Mouse (Mus musculus): ENCODE results near the gene Slc35f2.

Gene Slc35f2

GRCm38 (mm10) chr9:53771344-53772021 lies at the start of gene Slc35f2:
Gene Slc35f2, plus strand, starts transcription at chr9:53771538.
- DNase-seq (ENCODE audit: low spot score) = peak; percentile 18

GRCm38 (mm10) chr9:53740829-53741404 lies 30.4 kb upstream of the Slc35f2 start:
- DNase-seq (ENCODE audit: low spot score) = no peak

DNA sequence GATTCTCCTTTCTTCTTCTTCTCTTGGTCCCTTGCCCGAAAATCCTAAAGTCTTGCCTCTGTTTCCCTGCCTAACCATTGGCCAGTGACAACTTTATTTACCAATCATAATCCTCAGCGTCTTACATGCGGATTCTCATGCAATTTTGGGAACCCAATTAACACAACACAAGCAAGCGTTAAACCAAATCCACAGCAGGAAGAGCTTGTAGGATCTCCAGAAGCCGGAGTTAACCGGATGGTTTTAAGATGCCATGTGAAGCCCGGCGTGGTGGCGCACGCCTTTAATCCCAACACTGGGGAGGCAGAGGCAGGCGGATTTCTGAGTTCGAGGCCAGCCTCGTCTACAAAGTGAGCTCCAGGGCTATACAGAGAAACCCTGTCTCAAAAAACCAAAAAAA lies 20.9 kb upstream of the Slc35f2 start:
- DNase-seq (ENCODE audit: low spot score) = no peak

GRCm38 (mm10) chr9:53750899-53751298 lies 20.4 kb upstream of the Slc35f2 start:
- DNase-seq (ENCODE audit: low spot score) = no peak

DNA sequence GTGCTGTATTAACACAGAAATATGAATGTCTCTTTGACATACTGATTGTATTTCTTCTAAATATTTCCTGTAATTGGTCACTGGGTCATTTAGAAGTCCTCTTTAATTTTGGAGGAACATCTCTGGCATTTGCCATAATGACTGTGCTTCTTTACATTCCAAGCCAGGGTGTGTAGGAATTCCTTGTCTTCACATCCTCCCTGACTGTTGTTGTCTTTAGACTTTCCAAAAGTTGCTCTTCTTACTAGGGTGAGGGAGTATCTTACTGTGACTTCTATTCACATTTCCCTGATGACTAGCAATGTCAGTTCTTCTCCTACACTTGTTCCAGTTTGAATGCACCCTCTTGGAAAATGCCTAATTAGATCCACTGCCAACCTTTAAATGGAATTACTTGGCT lies 16.5 kb upstream of the Slc35f2 start:
- DNase-seq (ENCODE audit: low spot score) = no peak

DNA sequence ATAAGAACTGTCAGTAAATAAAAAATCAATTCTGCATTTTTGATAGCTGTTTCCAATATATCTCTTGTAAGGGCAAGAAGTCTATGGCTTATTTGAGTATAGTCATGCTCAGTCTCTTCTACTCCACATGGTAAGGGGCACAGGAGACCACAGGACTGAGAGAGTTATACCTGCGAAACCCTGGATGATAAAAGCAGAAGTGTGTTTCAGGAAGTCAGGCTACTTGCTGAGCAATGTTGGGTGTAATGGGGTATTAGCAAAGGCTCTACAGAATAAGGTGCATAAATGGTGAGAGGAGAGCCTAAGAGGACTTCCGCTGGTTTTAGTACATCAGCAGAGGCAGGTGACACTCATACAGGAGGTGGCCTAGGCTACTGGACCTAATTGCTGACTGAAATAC lies 13.2 kb upstream of the Slc35f2 start:
- DNase-seq (ENCODE audit: low spot score) = no peak

GRCm38 (mm10) chr9:53764697-53765096 lies 6.6 kb upstream of the Slc35f2 start:
- no peak for DNase-seq (ENCODE audit: low spot score)

DNA sequence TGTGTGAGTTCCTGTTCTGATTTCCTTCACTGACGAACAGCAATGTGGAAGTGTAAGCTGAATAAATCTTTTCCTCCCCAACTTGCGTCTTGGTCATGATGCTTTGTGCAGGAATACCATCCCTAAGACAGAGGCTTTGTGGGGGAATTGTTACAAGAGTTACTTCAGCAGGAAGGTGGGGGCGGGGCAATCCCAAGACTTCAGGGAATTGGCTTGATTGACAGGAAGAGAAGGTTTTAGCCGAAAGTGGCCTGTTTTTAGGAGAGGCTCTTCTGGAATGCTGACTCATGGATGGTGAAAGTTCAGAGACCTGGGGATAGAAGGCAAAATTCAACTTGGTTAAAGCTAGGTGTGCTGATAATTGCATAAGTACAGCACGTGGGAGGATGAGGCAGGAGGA lies 2.9 kb upstream of the Slc35f2 start:
- DNase-seq (ENCODE audit: low spot score) = no peak

DNA sequence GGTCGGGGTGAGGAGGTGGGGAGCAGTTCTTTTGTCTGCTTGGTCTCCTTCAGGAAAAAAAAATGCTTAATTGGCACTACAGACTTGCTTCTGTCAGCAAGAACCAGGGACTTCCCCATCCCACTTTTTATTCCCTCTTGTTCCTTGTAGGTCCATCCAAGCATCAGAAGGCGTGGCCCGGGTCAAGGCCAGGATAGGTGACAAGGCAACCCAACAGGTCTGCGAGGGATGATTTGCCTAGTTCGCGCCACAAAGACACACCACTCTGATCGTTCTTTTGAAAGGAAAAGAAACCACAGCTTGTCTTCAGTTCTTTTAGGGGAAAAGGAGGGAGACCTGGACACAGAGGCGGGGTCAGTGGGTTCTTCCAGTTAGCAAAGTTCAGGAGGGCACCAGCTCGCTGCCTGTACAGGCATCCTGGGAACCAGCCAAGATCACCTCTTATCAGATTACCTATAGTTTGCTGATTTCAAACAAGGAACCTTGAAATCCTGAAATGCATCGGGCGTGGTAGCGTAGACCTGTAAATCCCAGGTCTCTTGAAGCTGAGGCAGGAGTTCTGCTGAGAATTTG lies 481 bp upstream of the Slc35f2 start:
- no peak for DNase-seq (ENCODE audit: low spot score)

DNA sequence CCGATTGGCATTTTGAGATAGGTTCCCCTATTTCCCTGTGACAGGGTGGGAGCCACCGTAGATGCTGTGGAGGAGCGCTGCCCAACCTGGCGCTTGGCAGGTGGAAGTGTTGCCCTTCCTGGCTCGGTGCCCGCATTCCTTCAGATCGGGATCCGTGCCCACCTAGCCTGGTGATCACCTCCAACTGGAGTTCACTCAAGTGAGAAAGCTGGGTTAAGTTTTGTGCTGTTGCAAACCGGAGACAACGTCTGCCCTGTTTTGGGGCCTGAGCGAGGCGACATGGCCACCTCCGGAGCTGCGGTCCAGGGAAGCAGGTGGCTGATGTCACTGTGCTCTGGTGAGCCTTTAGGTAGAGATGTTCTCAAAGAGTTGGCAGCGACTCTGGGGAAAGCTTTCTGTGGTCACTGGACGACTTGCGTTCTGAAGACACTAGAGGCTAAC lies 803 bp downstream of the Slc35f2 start:
- DNase-seq (ENCODE audit: low spot score) = peak; percentile 15

DNA sequence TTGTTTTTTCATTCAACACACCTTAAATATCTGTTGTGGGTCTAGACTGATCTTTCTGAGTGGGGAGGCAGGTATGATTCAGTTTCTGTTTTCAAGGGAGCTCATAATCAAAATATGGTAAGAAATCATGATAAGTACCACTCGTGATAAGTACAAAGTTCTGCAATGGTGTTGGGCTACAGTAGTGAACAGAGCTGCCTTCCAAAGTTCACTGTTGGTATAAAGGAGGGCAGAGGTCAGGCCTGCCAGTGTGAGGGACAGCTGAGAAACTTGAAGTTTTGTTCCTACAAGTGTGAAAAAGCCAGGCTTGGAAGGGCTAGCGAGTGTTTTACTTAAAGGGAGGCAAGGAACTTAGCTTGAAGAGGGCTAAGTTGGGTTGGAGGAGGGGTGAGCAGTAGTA lies 4.2 kb downstream of the Slc35f2 start:
- no peak for DNase-seq (ENCODE audit: low spot score)

DNA sequence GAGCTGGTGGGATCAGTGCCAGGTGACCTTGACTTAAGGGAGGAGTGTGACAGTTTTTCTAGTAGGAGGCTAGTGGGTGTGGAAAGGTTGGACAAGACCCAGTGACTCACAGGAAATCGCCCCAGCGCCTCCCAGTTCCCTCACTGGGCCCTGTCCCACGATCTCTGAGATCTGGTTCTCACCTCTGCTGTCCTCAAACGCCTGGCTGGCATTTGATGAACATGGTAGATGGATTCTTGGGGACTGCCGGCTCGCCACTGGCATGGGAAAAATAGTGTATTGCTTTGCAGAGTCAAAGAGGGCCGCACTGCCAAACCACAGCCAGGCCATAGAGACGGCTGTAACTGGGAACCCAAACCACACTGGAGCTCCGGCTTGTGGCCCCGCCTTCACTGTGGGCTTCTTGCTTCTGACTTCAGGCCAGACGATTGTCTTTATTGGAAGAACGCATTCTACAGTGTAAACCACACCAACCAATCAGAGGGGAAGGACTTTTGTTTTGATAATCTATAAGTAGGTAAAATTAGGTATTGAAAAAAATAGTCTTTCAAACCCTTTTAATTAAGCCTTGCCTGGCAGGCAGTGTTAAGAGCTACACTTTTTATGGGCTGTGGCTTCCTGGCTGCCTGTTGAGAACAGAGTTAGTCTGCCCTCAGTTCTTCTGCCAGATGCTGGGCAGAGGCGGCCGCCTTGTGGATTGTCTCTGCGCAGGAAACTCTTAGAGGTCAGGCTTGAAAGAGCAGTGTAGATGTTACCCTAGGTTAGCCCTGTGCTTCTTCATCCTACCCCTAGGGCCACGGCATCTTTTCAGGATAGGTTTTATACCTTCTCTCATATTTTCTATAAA lies 15.4 kb downstream of the Slc35f2 start:
- no peak for DNase-seq (ENCODE audit: low spot score)

DNA sequence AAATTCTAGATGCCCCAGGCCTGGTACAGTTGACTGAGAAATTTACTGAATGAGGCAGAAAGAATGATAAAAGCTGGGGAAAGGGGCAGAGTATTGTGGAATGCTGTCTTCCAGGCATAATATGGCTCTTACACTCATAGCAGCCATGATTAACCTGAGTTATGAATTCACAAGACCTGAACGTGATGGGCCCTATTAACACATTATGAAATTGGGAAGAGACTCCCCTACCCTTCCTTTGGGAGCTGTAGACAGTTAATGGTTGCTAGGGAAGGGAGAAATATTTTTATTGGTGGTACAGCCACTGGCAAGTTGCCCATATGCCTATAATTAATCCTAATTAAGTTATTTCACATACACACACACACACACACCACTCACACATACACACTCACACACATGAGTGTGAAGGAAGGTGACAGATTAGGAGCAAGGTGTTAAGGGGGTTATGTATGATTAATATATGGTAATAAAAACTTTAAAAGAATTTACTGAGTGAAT lies 22.5 kb downstream of the Slc35f2 start:
- no peak for DNase-seq (ENCODE audit: low spot score)

- DNase-seq (ENCODE audit: low spot score) = no peak
These were observed 23.2 kb downstream of the Slc35f2 start for GRCm38 (mm10) chr9:53794490-53794889.

DNA sequence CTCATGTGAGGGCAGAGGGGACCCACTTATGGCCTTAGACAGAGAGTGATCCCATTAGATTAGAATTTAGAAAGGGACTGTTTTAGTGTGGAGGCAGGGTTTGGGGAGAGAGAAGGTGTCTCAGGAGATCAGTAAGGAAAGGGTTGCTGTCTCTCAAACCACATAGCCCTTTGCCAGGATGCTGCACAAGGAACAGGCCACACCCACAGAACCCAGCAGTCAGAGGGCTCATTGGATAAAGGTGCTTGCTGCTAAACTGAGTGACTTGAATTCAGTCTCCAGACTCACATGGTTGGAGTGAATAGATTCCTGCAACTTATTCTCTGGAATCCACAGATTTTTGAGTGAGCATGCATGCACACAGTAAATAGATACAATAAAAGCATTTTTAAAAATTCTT lies 24.0 kb downstream of the Slc35f2 start:
- DNase-seq (ENCODE audit: low spot score) = no peak

GRCm38 (mm10) chr9:53796386-53796785 lies 25.0 kb downstream of the Slc35f2 start:
- DNase-seq (ENCODE audit: low spot score) = no peak

DNA sequence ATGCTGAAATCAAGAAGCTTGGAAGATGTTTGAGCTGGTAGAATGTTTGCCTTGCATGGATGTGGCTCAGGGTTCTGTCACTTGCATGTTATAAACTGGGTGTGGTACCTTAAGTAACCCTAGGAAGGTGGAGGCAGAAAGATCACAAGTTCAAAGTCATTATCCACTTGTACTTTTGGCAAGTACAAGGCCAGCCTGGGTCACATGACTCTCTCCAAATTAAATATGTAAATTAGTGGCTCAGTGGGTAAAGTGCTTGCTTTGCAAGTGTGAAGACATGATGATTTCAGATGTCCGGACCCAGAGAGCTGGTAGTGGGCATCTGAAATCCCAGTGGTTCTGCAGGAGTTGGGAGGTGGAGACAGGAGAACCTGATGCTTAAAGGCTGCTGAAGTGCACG lies 25.8 kb downstream of the Slc35f2 start:
- DNase-seq (ENCODE audit: low spot score) = no peak

DNA sequence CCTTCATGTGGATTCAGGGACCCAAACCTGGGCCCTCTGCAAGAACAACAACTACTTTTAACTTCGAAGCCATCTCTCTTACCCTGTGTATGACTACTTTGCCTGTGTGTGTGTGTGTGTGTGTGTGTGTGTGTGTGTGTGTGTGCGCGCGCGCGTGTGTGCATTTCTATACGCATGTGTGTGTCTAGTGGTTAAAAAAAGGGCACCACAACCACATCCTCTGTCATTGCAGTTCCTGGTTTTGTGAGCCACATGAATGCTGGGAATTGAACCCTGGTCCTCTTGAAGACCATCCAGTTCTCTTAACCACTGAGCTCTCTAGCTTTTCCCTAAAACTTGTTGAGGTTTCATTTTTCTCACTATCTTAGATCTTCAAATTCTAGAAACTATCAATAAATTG lies 31.6 kb downstream of the Slc35f2 start:
- DNase-seq (ENCODE audit: low spot score) = no peak

GRCm38 (mm10) chr9:53806496-53807086 lies 35.3 kb downstream of the Slc35f2 start:
- DNase-seq (ENCODE audit: low spot score) = no peak

DNA sequence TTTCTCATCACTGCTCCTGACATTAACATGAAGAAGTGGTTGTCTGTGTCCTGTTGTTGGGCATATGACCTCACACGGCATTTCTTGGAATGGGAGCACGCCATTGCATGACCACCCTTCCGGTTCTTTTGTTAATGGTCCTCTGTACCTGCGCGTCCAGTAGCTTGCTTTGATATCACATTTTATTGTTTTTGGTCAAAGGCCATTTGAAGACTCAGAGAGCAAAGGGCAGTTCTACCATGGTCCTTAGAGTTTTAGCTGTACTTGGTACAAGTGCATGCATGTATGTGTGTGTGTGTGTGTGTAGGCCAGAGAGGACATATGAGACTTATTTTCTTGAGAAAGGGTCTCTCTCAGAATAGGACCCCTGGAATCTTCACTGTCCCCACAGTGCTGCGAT lies 42.1 kb downstream of the Slc35f2 start:
- DNase-seq (ENCODE audit: low spot score) = no peak

- DNase-seq (ENCODE audit: low spot score) = peak; percentile 21
These were observed 47.4 kb downstream of the Slc35f2 start for GRCm38 (mm10) chr9:53818760-53819159.

DNA sequence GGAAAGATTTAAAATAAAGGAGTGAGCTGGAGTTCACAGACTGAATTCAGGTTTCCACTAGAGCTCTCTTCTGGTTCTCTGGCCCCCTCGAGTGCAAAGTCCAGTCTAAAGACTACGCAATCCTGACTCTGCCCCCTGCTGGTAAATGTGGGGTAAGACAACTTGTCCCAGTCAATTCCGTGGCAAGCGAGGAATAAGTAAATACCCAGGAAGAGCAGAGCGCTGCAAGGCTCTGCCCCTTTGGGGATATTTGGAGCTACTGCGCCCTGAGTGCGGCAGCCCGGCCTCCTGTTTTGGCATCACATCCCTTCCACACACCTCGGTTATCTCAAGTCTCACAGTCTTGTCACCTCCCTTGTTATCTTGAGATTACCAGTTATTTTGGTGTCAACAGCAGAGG lies 54.0 kb downstream of the Slc35f2 start:
- no peak for DNase-seq (ENCODE audit: low spot score)

Measured in ovary, postnatal 10 days (tissue).